Mouse (Mus musculus): Measurements from ENCODE around the gene Rcbtb2. TPM values are rescaled to one million over a fixed set of nuclear protein-coding genes. Genes with fewer than 3 reads are reported as not detected.

Gene Rcbtb2
- polyA plus RNA-seq, 1 experiment: 169 TPM

- TF ChIP-seq CTCF (IDR thresholded peaks at IDR 0.05; ENCODE audit: borderline replicate concordance, control insufficient read depth, extremely low read depth, insufficient read depth, low read length, poor library complexity) (no peak), POLR2A (IDR thresholded peaks at IDR 0.05; ENCODE audit: control insufficient read depth, extremely low read depth, insufficient read depth, low read length, poor library complexity) (no peak)
- H3K27me3 ChIP-seq (ENCODE audit: control insufficient read depth, insufficient read depth, low read length): no peaks in the 10 kb centered on the region
- H3K4me1 ChIP-seq (replicated peaks; ENCODE audit: control insufficient read depth, insufficient read depth, low read length): no peaks in the 10 kb centered on the region
- H3K4me3 ChIP-seq (ENCODE audit: control insufficient read depth, insufficient read depth, low read length): no peak overlapping the region
- peaks cover 25% of the 10 kb centered on the region for H3K36me3 ChIP-seq (ENCODE audit: control insufficient read depth, insufficient read depth, low read length)
- no peak for DNase-seq
- no peak overlapping the region for H3K27ac ChIP-seq (ENCODE audit: control insufficient read depth, insufficient read depth, low read length)
Observed at GRCm38 (mm10) chr14:73209262-73209661, 86.4 kb downstream of the Rcbtb2 start.

DNA sequence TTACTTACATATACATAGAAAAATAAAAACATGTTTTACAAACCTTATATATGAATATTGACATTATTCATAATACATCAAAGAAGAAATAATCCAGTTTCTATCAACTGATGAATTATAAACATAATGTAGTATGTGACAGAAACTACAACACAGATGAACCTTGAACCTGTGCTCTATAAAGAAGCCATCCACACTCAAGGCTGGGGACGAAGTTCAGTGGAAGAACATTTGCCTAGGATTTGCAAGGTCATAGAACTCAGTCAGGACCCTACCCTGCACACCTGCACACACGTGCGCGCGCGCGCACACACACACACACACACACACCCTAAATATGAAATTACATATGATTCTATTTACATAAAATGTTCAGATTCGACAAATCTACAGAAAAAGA, 87.4 kb downstream of the Rcbtb2 start:
- WGBS: 97% methylated on average over 8 of the region's 8 CpGs
- H3K36me3 ChIP-seq (ENCODE audit: control insufficient read depth, insufficient read depth, low read length): peaks cover 19% of the 10 kb centered on the region
- no peak overlapping the region for H3K4me3 ChIP-seq (ENCODE audit: control insufficient read depth, insufficient read depth, low read length)

DNA sequence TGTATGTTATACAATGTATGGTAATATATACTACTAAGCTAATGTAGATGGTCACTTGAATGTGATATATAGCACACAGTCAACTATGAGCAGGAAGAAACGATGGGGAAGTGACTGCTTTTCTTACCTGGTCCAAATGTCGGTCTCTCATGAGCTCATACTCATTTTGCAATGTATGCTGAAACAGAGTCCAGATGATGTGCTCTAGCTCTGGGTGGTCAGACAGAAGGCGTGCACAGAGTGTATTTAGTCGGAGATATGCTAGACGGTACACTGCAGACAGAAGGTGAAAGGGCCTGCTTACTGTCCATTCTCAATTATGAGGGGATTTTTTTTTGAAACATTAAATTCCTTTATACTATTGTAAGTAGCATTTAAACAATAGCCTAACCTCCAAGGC, 88.6 kb downstream of the Rcbtb2 start:
- Histone ChIP-seq H3K36me3 (ENCODE audit: control insufficient read depth, insufficient read depth, low read length) (peaks cover 32% of the 10 kb centered on the region), H3K4me1 (replicated peaks; ENCODE audit: control insufficient read depth, insufficient read depth, low read length) (no peaks in the 10 kb centered on the region)

More for the DNA sequence above, 87.4 kb downstream of the Rcbtb2 start:
- Histone ChIP-seq H3K4me1 (replicated peaks; ENCODE audit: control insufficient read depth, insufficient read depth, low read length) (no peaks in the 10 kb centered on the region), H3K27me3 (ENCODE audit: control insufficient read depth, insufficient read depth, low read length) (no peaks in the 10 kb centered on the region), H3K27ac (ENCODE audit: control insufficient read depth, insufficient read depth, low read length) (no peak overlapping the region)
- no peak for TF ChIP-seq CTCF (IDR thresholded peaks at IDR 0.05; ENCODE audit: borderline replicate concordance, control insufficient read depth, extremely low read depth, insufficient read depth, low read length, poor library complexity)
- no peak for TF ChIP-seq POLR2A (IDR thresholded peaks at IDR 0.05; ENCODE audit: control insufficient read depth, extremely low read depth, insufficient read depth, low read length, poor library complexity)
- DNase-seq: no peak

DNA sequence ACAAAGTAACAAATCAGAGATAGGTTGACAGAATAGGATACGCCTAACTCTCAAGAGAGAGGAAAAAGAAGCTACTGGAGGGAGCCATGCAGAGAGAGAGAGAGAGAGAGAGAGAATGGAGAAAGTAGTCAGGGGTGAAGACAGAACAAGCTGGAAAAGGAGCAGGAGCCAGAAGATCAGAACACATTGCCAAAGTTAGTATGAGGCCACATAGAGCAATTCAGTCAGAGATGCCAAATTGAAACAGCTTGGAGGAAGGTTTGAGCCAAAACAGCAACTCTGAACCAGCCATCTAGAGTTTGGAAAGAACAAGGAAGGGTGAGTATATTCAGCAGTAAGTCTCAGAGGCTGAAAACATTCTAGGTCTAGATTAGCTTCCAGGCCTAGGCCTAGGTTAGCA, 94.2 kb downstream of the Rcbtb2 start:
- no peak for DNase-seq
- Histone ChIP-seq H3K4me3 (ENCODE audit: control insufficient read depth, insufficient read depth, low read length) (no peak overlapping the region), H3K36me3 (ENCODE audit: control insufficient read depth, insufficient read depth, low read length) (peaks cover 26% of the 10 kb centered on the region), H3K4me1 (replicated peaks; ENCODE audit: control insufficient read depth, insufficient read depth, low read length) (no peaks in the 10 kb centered on the region), H3K27me3 (ENCODE audit: control insufficient read depth, insufficient read depth, low read length) (no peaks in the 10 kb centered on the region), H3K27ac (ENCODE audit: control insufficient read depth, insufficient read depth, low read length) (no peak overlapping the region)
- TF ChIP-seq CTCF (IDR thresholded peaks at IDR 0.05; ENCODE audit: borderline replicate concordance, control insufficient read depth, extremely low read depth, insufficient read depth, low read length, poor library complexity) (no peak), POLR2A (IDR thresholded peaks at IDR 0.05; ENCODE audit: control insufficient read depth, extremely low read depth, insufficient read depth, low read length, poor library complexity) (no peak)
- 97% methylated on average over 1 of the region's 1 CpGs for WGBS

More for the DNA sequence above, 88.6 kb downstream of the Rcbtb2 start:
- no peak overlapping the region for H3K27ac ChIP-seq (ENCODE audit: control insufficient read depth, insufficient read depth, low read length)
- DNase-seq: no peak
- WGBS: 96% methylated on average over 5 of the region's 5 CpGs
- TF ChIP-seq CTCF (IDR thresholded peaks at IDR 0.05; ENCODE audit: borderline replicate concordance, control insufficient read depth, extremely low read depth, insufficient read depth, low read length, poor library complexity): no peak
- no peak for TF ChIP-seq POLR2A (IDR thresholded peaks at IDR 0.05; ENCODE audit: control insufficient read depth, extremely low read depth, insufficient read depth, low read length, poor library complexity)
- H3K27me3 ChIP-seq (ENCODE audit: control insufficient read depth, insufficient read depth, low read length): no peaks in the 10 kb centered on the region
- H3K4me3 ChIP-seq (ENCODE audit: control insufficient read depth, insufficient read depth, low read length): no peak overlapping the region

- no peak for DNase-seq
- 58% methylated on average over 9 of the region's 9 CpGs for WGBS
- no peaks in the 10 kb centered on the region for H3K4me1 ChIP-seq (replicated peaks; ENCODE audit: control insufficient read depth, insufficient read depth, low read length)
- H3K27me3 ChIP-seq (ENCODE audit: control insufficient read depth, insufficient read depth, low read length): no peaks in the 10 kb centered on the region
- no peaks in the 10 kb centered on the region for H3K36me3 ChIP-seq (ENCODE audit: control insufficient read depth, insufficient read depth, low read length)
- H3K4me3 ChIP-seq (ENCODE audit: control insufficient read depth, insufficient read depth, low read length): no peak overlapping the region
- TF ChIP-seq POLR2A (IDR thresholded peaks at IDR 0.05; ENCODE audit: control insufficient read depth, extremely low read depth, insufficient read depth, low read length, poor library complexity): no peak
- no peak for TF ChIP-seq CTCF (IDR thresholded peaks at IDR 0.05; ENCODE audit: borderline replicate concordance, control insufficient read depth, extremely low read depth, insufficient read depth, low read length, poor library complexity)
- H3K27ac ChIP-seq (ENCODE audit: control insufficient read depth, insufficient read depth, low read length): no peak overlapping the region
Observed at GRCm38 (mm10) chr14:73222316-73222970, 99.6 kb downstream of the Rcbtb2 start.

- H3K27ac ChIP-seq (ENCODE audit: control insufficient read depth, insufficient read depth, low read length): no peak overlapping the region
- DNase-seq: no peak
- 96% methylated on average over 3 of the region's 3 CpGs for WGBS
- no peak for TF ChIP-seq POLR2A (IDR thresholded peaks at IDR 0.05; ENCODE audit: control insufficient read depth, extremely low read depth, insufficient read depth, low read length, poor library complexity)
- no peak for TF ChIP-seq CTCF (IDR thresholded peaks at IDR 0.05; ENCODE audit: borderline replicate concordance, control insufficient read depth, extremely low read depth, insufficient read depth, low read length, poor library complexity)
- H3K4me1 ChIP-seq (replicated peaks; ENCODE audit: control insufficient read depth, insufficient read depth, low read length): no peaks in the 10 kb centered on the region
- no peaks in the 10 kb centered on the region for H3K27me3 ChIP-seq (ENCODE audit: control insufficient read depth, insufficient read depth, low read length)
- H3K36me3 ChIP-seq (ENCODE audit: control insufficient read depth, insufficient read depth, low read length): no peaks in the 10 kb centered on the region
- H3K4me3 ChIP-seq (ENCODE audit: control insufficient read depth, insufficient read depth, low read length): no peak overlapping the region
Observed at GRCm38 (mm10) chr14:73226346-73226745, 103.5 kb downstream of the Rcbtb2 start.

GRCm38 (mm10) chr14:73226849-73227248, 104.0 kb downstream of the Rcbtb2 start:
- 74% methylated on average over 1 of the region's 1 CpGs for WGBS
- H3K4me3 ChIP-seq (ENCODE audit: control insufficient read depth, insufficient read depth, low read length): no peak overlapping the region
- DNase-seq: no peak
- no peaks in the 10 kb centered on the region for H3K36me3 ChIP-seq (ENCODE audit: control insufficient read depth, insufficient read depth, low read length)
- no peak overlapping the region for H3K27ac ChIP-seq (ENCODE audit: control insufficient read depth, insufficient read depth, low read length)
- TF ChIP-seq POLR2A (IDR thresholded peaks at IDR 0.05; ENCODE audit: control insufficient read depth, extremely low read depth, insufficient read depth, low read length, poor library complexity) (no peak), CTCF (IDR thresholded peaks at IDR 0.05; ENCODE audit: borderline replicate concordance, control insufficient read depth, extremely low read depth, insufficient read depth, low read length, poor library complexity) (no peak)
- H3K4me1 ChIP-seq (replicated peaks; ENCODE audit: control insufficient read depth, insufficient read depth, low read length): no peaks in the 10 kb centered on the region
- no peaks in the 10 kb centered on the region for H3K27me3 ChIP-seq (ENCODE audit: control insufficient read depth, insufficient read depth, low read length)

Data from thymus, adult 2 months (tissue).